ENCODE assay signal across 25 mouse cellular contexts in genomic region chr9:21439914-21440313, GRCm38 (mm10). TPM values are rescaled to one million over a fixed set of nuclear protein-coding genes. Genes with fewer than 3 reads are reported as not detected.
DNase-seq lines count a peak whose midpoint lies in the region; ATAC-seq and TF ChIP-seq lines count a peak whose summit lies in the region.
"Had no signal": no experiment of that assay in that cellular context is flagged by ENCODE, and none has a peak within 500 bp of the region (broad histone marks: within the 10 kb centered on the region; RNA-seq: fewer than 3 reads in every experiment).

No protein-coding gene starts in this region.

- H3K9ac ChIP-seq in CH12.LX (ENCODE audit: insufficient read depth, low read depth) (peak overlapping the region; percentile 62), ES-Bruce4 (ENCODE audit: low read depth, poor library complexity, severe bottlenecking) (no peak overlapping the region)
- H3K9ac ChIP-seq in forebrain, embryonic 16.5 days (replicated peaks; ENCODE audit: low read depth, low read length) = no peak overlapping the region
- H3K9ac ChIP-seq in kidney, embryonic 16.5 days (replicated peaks; ENCODE audit: low read length) = no peak overlapping the region
- H3K9ac ChIP-seq: heart, embryonic 15.5 days; hindbrain, embryonic 14.5 days had no signal

- no peak overlapping the region for H3ac ChIP-seq in myocyte (ENCODE audit: control insufficient read depth, insufficient read length)

- DNase-seq in layer of hippocampus, adult 2 months (ENCODE audit: low spot score in 2 of 2) = no peak
- no peak for DNase-seq in layer of hippocampus, adult 18-20 months (ENCODE audit: low spot score in 2 of 2)
- DNase-seq in CH12.LX (ENCODE audit: extremely low read depth) = no peak
- DNase-seq in embryo, embryonic 10.5 days (ENCODE audit: low spot score) = no peak
- DNase-seq: adrenal gland, adult 8-10 months; adrenal gland, postnatal 25 days; cerebellum, adult 11-12 months; cerebellum, adult 8-10 months; cerebellum, postnatal 10 days; cerebellum, postnatal 36 days; gastrocnemius, postnatal 10 days; heart, postnatal 14 days; heart, postnatal 4 days had no signal

- H3K4me3 ChIP-seq in layer of hippocampus, adult 2 months = no peak overlapping the region
- H3K4me3 ChIP-seq in CH12.LX (replicated peaks in 1 of 3; ENCODE audit: low read depth in 2 of 3, low read length in 2 of 3, poor library complexity in 1 of 3) (peak overlapping the region in 1 of 3 experiments; percentile 21), ES-Bruce4 (ENCODE audit: low read depth, low read length) (no peak overlapping the region), myocyte (no peak overlapping the region)
- no peak overlapping the region for H3K4me3 ChIP-seq in forebrain, embryonic 16.5 days (replicated peaks; ENCODE audit: low read length)
- H3K4me3 ChIP-seq in kidney, embryonic 16.5 days (ENCODE audit: low read length) = no peak overlapping the region
- H3K4me3 ChIP-seq: heart, embryonic 15.5 days had no signal

- no peak for TF ChIP-seq POLR2A in CH12.LX (IDR thresholded peaks at IDR 0.05; ENCODE audit: low read depth, low read length)
- TF ChIP-seq POLR2A in ES-Bruce4 (IDR thresholded peaks at IDR 0.05; ENCODE audit: insufficient read depth, low read length) = no peak
- no peak for TF ChIP-seq POLR2A in myocyte (IDR thresholded peaks at IDR 0.05; ENCODE audit: insufficient read length, low read depth)

- no peak for TF ChIP-seq EP300 in CH12.LX (IDR thresholded peaks at IDR 0.05; ENCODE audit: low read length)
- TF ChIP-seq EP300 in ES-Bruce4 (IDR thresholded peaks at IDR 0.05; ENCODE audit: insufficient read depth, low read depth, low read length) = no peak

- H3K79me2 ChIP-seq in CH12.LX (replicated peaks; ENCODE audit: control insufficient read depth, extremely low read depth, insufficient read depth, poor library complexity, severe bottlenecking) (peaks cover 8% of the 10 kb centered on the region), myocyte (ENCODE audit: control insufficient read depth, insufficient read depth) (peaks cover 84% of the 10 kb centered on the region)

- TF ChIP-seq CTCF in layer of hippocampus, adult 2 months (conservative IDR thresholded peaks at IDR 0.05) = no peak
- TF ChIP-seq CTCF in CH12.LX (conservative IDR thresholded peaks at IDR 0.05 in 1 of 2, IDR thresholded peaks at IDR 0.05 in 1 of 2; ENCODE audit: low read depth in 2 of 2, low read length in 2 of 2) (no peak), ES-Bruce4 (IDR thresholded peaks at IDR 0.05; ENCODE audit: low read depth, low read length) (no peak)

- H3K27me3 ChIP-seq in CH12.LX (replicated peaks) (no peaks in the 10 kb centered on the region), ES-Bruce4 (ENCODE audit: control insufficient read depth, insufficient read depth, low read length, poor library complexity, severe bottlenecking) (no peaks in the 10 kb centered on the region), myocyte (ENCODE audit: control insufficient read depth, insufficient read depth, insufficient read length) (no peaks in the 10 kb centered on the region)
- no peaks in the 10 kb centered on the region for H3K27me3 ChIP-seq in forebrain, embryonic 16.5 days (replicated peaks; ENCODE audit: control insufficient read depth, insufficient read depth, low read length)
- H3K27me3 ChIP-seq in kidney, embryonic 16.5 days (ENCODE audit: insufficient read depth, low read length) = no peaks in the 10 kb centered on the region
- H3K27me3 ChIP-seq: heart, embryonic 15.5 days had no signal

- dilution Hi-C loops in CH12.LX (cut with MboI; ENCODE audit: extremely low pct_ligation_motif_present, extremely low pct_unique_long_range_greater_than_20kb, low sequenced_read_pairs) = no loop called here

- no peak for TF ChIP-seq RAD21 in CH12.LX (IDR thresholded peaks at IDR 0.05; ENCODE audit: low read depth, low read length)

- WGBS in forebrain, embryonic 16.5 days = 90% methylated on average over 2 of the region's 2 CpGs
- 89% methylated on average over 2 of the region's 2 CpGs for WGBS in kidney, embryonic 16.5 days

- no peak for ATAC-seq in forebrain, embryonic 16.5 days
- no peak for ATAC-seq in kidney, embryonic 16.5 days (ENCODE audit: low FRiP score, low TSS enrichment)
- ATAC-seq: CD4-positive, CD25-positive, alpha-beta regulatory T cell, adult 4 months; forebrain, embryonic 14.5 days; hindbrain, postnatal 0 days; inflammation-experienced regulatory T-cells, adult 6 months had no signal

- H3K36me3 ChIP-seq in CH12.LX (replicated peaks in 1 of 2; ENCODE audit: control insufficient read depth in 1 of 2, insufficient read depth in 1 of 2, low read length in 1 of 2) (peaks cover 0 to 66% of the 10 kb centered on the region in 2 experiments), ES-Bruce4 (ENCODE audit: control insufficient read depth, insufficient read depth, low read length, poor library complexity, severe bottlenecking) (no peaks in the 10 kb centered on the region), myocyte (ENCODE audit: control insufficient read depth, insufficient read depth) (no peaks in the 10 kb centered on the region)
- H3K36me3 ChIP-seq in forebrain, embryonic 16.5 days (ENCODE audit: control insufficient read depth, insufficient read depth) = no peaks in the 10 kb centered on the region
- H3K36me3 ChIP-seq in kidney, embryonic 16.5 days (ENCODE audit: insufficient read depth, low read length) = 0 out of 2 replicates have a peak, but pooled peaks cover 3% of the 10 kb centered on the region
- H3K36me3 ChIP-seq: heart, embryonic 15.5 days had no signal

- in situ Hi-C loops in CH12.LX (cut with MboI; ENCODE audit: low pct_ligation_motif_present, low pct_unique_long_range_greater_than_20kb, low sequenced_read_pairs) = no loop called here

- H3K27ac ChIP-seq in layer of hippocampus, adult 2 months = peak overlapping the region; percentile 83; the same call in 1 of the 2 replicates
- peak overlapping the region; percentile 60; the same call in 1 of the 2 replicates for H3K27ac ChIP-seq in CH12.LX (ENCODE audit: insufficient read depth, low read depth)
- H3K27ac ChIP-seq in ES-Bruce4 (ENCODE audit: insufficient read depth, low read length) = peak overlapping the region; percentile 71
- H3K27ac ChIP-seq in forebrain, embryonic 16.5 days (ENCODE audit: low read length) = no peak overlapping the region
- H3K27ac ChIP-seq in kidney, embryonic 16.5 days (ENCODE audit: low read length) = no peak overlapping the region
- H3K27ac ChIP-seq: heart, embryonic 15.5 days; hindbrain, embryonic 14.5 days; hindbrain, postnatal 0 days had no signal

- no peaks in the 10 kb centered on the region for H3K9me3 ChIP-seq in CH12.LX (replicated peaks; ENCODE audit: low read length)
- no peaks in the 10 kb centered on the region for H3K9me3 ChIP-seq in ES-Bruce4 (replicated peaks; ENCODE audit: control insufficient read depth, insufficient read depth, low read length, poor library complexity, severe bottlenecking)
- no peaks in the 10 kb centered on the region for H3K9me3 ChIP-seq in forebrain, embryonic 16.5 days (ENCODE audit: control insufficient read depth, low read length)
- H3K9me3 ChIP-seq in kidney, embryonic 16.5 days (ENCODE audit: low read length) = no peaks in the 10 kb centered on the region
- H3K9me3 ChIP-seq: G1E; heart, embryonic 15.5 days had no signal

- no peak overlapping the region for H3K4me2 ChIP-seq in CH12.LX (ENCODE audit: insufficient read depth, low read depth, poor library complexity, severe bottlenecking)
- H3K4me2 ChIP-seq in myocyte (ENCODE audit: low read depth) = peak overlapping the region; percentile 53
- no peak overlapping the region for H3K4me2 ChIP-seq in forebrain, embryonic 16.5 days (ENCODE audit: low read length)
- no peak overlapping the region for H3K4me2 ChIP-seq in kidney, embryonic 16.5 days (replicated peaks; ENCODE audit: low read depth, low read length)
- H3K4me2 ChIP-seq: heart, embryonic 11.5 days; heart, embryonic 15.5 days; hindbrain, embryonic 14.5 days had no signal

- H3K4me1 ChIP-seq in CH12.LX (ENCODE audit: control insufficient read depth in 1 of 2, insufficient read depth in 2 of 2) = peaks cover 13 to 43% of the 10 kb centered on the region in 2 experiments
- peaks cover 19% of the 10 kb centered on the region for H3K4me1 ChIP-seq in ES-Bruce4 (ENCODE audit: control insufficient read depth, insufficient read depth, low read length)
- no peaks in the 10 kb centered on the region for H3K4me1 ChIP-seq in forebrain, embryonic 16.5 days (replicated peaks; ENCODE audit: control insufficient read depth, insufficient read depth, low read length)
- no peaks in the 10 kb centered on the region; the same call in 1 of the 2 replicates for H3K4me1 ChIP-seq in kidney, embryonic 16.5 days (ENCODE audit: insufficient read depth, low read length)

TF ChIP-seq in CH12.LX, 34 proteins besides CTCF, POLR2A, EP300 and RAD21 (continues in another document):
- no peak for TF ChIP-seq E2F4 (IDR thresholded peaks at IDR 0.05; ENCODE audit: insufficient replicate concordance, low read depth, low read length)
- no peak for TF ChIP-seq MEF2A (IDR thresholded peaks at IDR 0.05; ENCODE audit: borderline replicate concordance, low read depth, low read length)

TF ChIP-seq in myocyte, 11 proteins besides CTCF, POLR2A, EP300 and RAD21 (continues in another document):
- TF ChIP-seq POLR2AphosphoS2 (IDR thresholded peaks at IDR 0.05; ENCODE audit: insufficient read length, low read depth) (peak; percentile 56), MYOD1 (IDR thresholded peaks at IDR 0.05; ENCODE audit: control insufficient read depth in 1 of 3, insufficient read length in 2 of 3, low read depth in 2 of 3) (peak in 2 of 3 experiments; percentile 13 to 19)

RNA-seq across cellular contexts. Expression of gene Dnm2, which starts 15.2 kb away (rescaled TPM):
- total RNA-seq in layer of hippocampus, adult 2 months (2021) = 10 to 100 TPM; 58.0 to 69.6 TPM
- total RNA-seq in layer of hippocampus, adult 18-20 months (2021) = 10 to 100 TPM; 59.8 to 59.9 TPM
- 51.7 and 55.4 TPM in 2 replicates for total RNA-seq in CH12.LX (2012; rRNA removed)
- 36.4 and 37.0 TPM in 2 replicates for total RNA-seq in CH12.LX (2014; rRNA removed)
- polyA plus RNA-seq in CH12.LX (2012; ENCODE audit: insufficient read length, low read depth) = 64.3 and 66.0 TPM in 2 replicates
- 86.2 and 88.6 TPM in 2 replicates for polyA plus RNA-seq in ES-Bruce4 (2011; ENCODE audit: insufficient read depth, insufficient read length, low read depth, missing spikeins)
- polyA plus RNA-seq in myocyte (2012; fragmentation: generic; extraction: Trizol) = 157 TPM
- polyA plus RNA-seq in forebrain, embryonic 16.5 days (2015; fragmentation: Nextera tagmentation; extraction: Ambion mirVana) = 76.1 and 82.5 TPM in 2 replicates
- 85.7 and 92.4 TPM in 2 replicates for polyA plus RNA-seq in kidney, embryonic 16.5 days (2015; fragmentation: Nextera tagmentation; extraction: Ambion mirVana)

RNA-seq across cellular contexts. Expression of gene Qtrt1, which starts 28.3 kb away (rescaled TPM):
- total RNA-seq in layer of hippocampus, adult 2 months (2021) = 10 to 100 TPM; 31.2 to 46.2 TPM
- total RNA-seq in layer of hippocampus, adult 18-20 months (2021) = 10 to 100 TPM; 26.0 to 36.4 TPM
- total RNA-seq in CH12.LX (2012; rRNA removed) (57.8 and 60.5 TPM in 2 replicates), CH12.LX (2014; rRNA removed) (43.1 and 48.1 TPM in 2 replicates)
- polyA plus RNA-seq in CH12.LX (2012; ENCODE audit: insufficient read length, low read depth) (52.4 and 56.8 TPM in 2 replicates), ES-Bruce4 (2011; ENCODE audit: insufficient read depth, insufficient read length, low read depth, missing spikeins) (40.0 and 48.2 TPM in 2 replicates), myocyte (2012; fragmentation: generic; extraction: Trizol) (55.3 TPM)
- 48.4 and 53.8 TPM in 2 replicates for polyA plus RNA-seq in forebrain, embryonic 16.5 days (2015; fragmentation: Nextera tagmentation; extraction: Ambion mirVana)
- 62.8 and 64.5 TPM in 2 replicates for polyA plus RNA-seq in kidney, embryonic 16.5 days (2015; fragmentation: Nextera tagmentation; extraction: Ambion mirVana)

Comparison
In these comparisons a context has a peak if more than half of its experiments do, and no peak if none do; other contexts are left out.
1. H3K27ac ChIP-seq: peak in layer of hippocampus, adult 2 months (single experiment), CH12.LX (single experiment) and ES-Bruce4 (single experiment); none in forebrain, embryonic 16.5 days (single experiment) and kidney, embryonic 16.5 days (single experiment).